Mouse (Mus musculus): Measurements from ENCODE around the gene Ubash3b. TPM values are rescaled to one million over a fixed set of nuclear protein-coding genes. Genes with fewer than 3 reads are reported as not detected.
A peak's percentile ranks its signal among the peaks of the same experiment; 100 is the strongest.

Ubash3b gene
- polyA plus RNA-seq, 1 experiment from 2014 or later: 5.7 TPM

- 15% methylated on average over 19 of the region's 19 CpGs for WGBS (ENCODE audit: insufficient replicate concordance)
- ATAC-seq (ENCODE audit: insufficient read depth): peak; percentile 83
- Histone ChIP-seq H3K27me3 (no peaks in the 10 kb centered on the region), H3K27ac (replicated peaks) (peak overlapping the region; percentile 86), H3K36me3 (replicated peaks) (no peaks in the 10 kb centered on the region), H3K4me1 (replicated peaks) (peaks cover 85% of the 10 kb centered on the region), H3K9me3 (replicated peaks) (no peaks in the 10 kb centered on the region), H3K9ac (0 out of 2 replicates have a peak overlapping the region, but pooled peaks have one; percentile 19), H3K4me3 (replicated peaks) (peak overlapping the region; percentile 44), H3K4me2 (peak overlapping the region; percentile 72)
Measured at GRCm38 (mm10) chr9:41073196-41074009, 88.1 kb downstream of the Ubash3b start.

GRCm38 (mm10) chr9:41072786-41073185 lies 88.7 kb downstream of the Ubash3b start:
- Histone ChIP-seq H3K36me3 (replicated peaks) (no peaks in the 10 kb centered on the region), H3K4me1 (replicated peaks) (peaks cover 82% of the 10 kb centered on the region), H3K4me2 (peak overlapping the region; percentile 72), H3K9me3 (replicated peaks) (no peaks in the 10 kb centered on the region), H3K9ac (0 out of 2 replicates have a peak overlapping the region, but pooled peaks have one; percentile 19), H3K27me3 (no peaks in the 10 kb centered on the region), H3K4me3 (replicated peaks) (peak overlapping the region; percentile 44), H3K27ac (replicated peaks) (peak overlapping the region; percentile 86)
- ATAC-seq (ENCODE audit: insufficient read depth): peak; percentile 70
- WGBS (ENCODE audit: insufficient replicate concordance): 9% methylated on average over 6 of the region's 6 CpGs

GRCm38 (mm10) chr9:41071906-41072511 lies 89.5 kb downstream of the Ubash3b start:
- peak overlapping the region; percentile 72 for H3K4me2 ChIP-seq
- H3K27ac ChIP-seq (replicated peaks): peak overlapping the region; percentile 86
- no peak overlapping the region for H3K9ac ChIP-seq
- H3K9me3 ChIP-seq (replicated peaks): no peaks in the 10 kb centered on the region
- H3K27me3 ChIP-seq: no peaks in the 10 kb centered on the region
- peaks cover 82% of the 10 kb centered on the region for H3K4me1 ChIP-seq (replicated peaks)
- no peak overlapping the region for H3K4me3 ChIP-seq (replicated peaks)
- no peak for ATAC-seq (ENCODE audit: insufficient read depth)
- WGBS (ENCODE audit: insufficient replicate concordance): 3% methylated on average over 3 of the region's 3 CpGs
- H3K36me3 ChIP-seq (replicated peaks): no peaks in the 10 kb centered on the region

- WGBS (ENCODE audit: insufficient replicate concordance): 17% methylated on average over 5 of the region's 5 CpGs
- H3K9me3 ChIP-seq (replicated peaks): no peaks in the 10 kb centered on the region
- no peak for ATAC-seq (ENCODE audit: insufficient read depth)
- peaks cover 74% of the 10 kb centered on the region for H3K4me1 ChIP-seq (replicated peaks)
- H3K36me3 ChIP-seq (replicated peaks): no peaks in the 10 kb centered on the region
- peak overlapping the region; percentile 62 for H3K27ac ChIP-seq (replicated peaks)
- no peak overlapping the region for H3K4me3 ChIP-seq (replicated peaks)
- no peaks in the 10 kb centered on the region for H3K27me3 ChIP-seq
- no peak overlapping the region for H3K4me2 ChIP-seq
- no peak overlapping the region for H3K9ac ChIP-seq
Measured at GRCm38 (mm10) chr9:41070761-41071181, 90.7 kb downstream of the Ubash3b start.

- Histone ChIP-seq H3K4me3 (replicated peaks) (no peak overlapping the region), H3K36me3 (replicated peaks) (no peaks in the 10 kb centered on the region), H3K27ac (replicated peaks) (peak overlapping the region; percentile 64), H3K9me3 (replicated peaks) (no peaks in the 10 kb centered on the region), H3K27me3 (no peaks in the 10 kb centered on the region), H3K4me2 (peak overlapping the region; percentile 16; the same call in 1 of the 2 replicates), H3K9ac (no peak overlapping the region), H3K4me1 (replicated peaks) (peaks cover 62% of the 10 kb centered on the region)
- no peak for ATAC-seq (ENCODE audit: insufficient read depth)
- 20% methylated on average over 5 of the region's 5 CpGs for WGBS (ENCODE audit: insufficient replicate concordance)
Measured at GRCm38 (mm10) chr9:41069509-41069908, 92.0 kb downstream of the Ubash3b start.

- 46% methylated on average over 5 of the region's 5 CpGs for WGBS (ENCODE audit: insufficient replicate concordance)
- Histone ChIP-seq H3K4me2 (no peak overlapping the region), H3K9ac (no peak overlapping the region), H3K4me3 (replicated peaks) (no peak overlapping the region), H3K9me3 (replicated peaks) (no peaks in the 10 kb centered on the region), H3K36me3 (replicated peaks) (no peaks in the 10 kb centered on the region), H3K27me3 (no peaks in the 10 kb centered on the region; the same call in 1 of the 2 replicates), H3K27ac (replicated peaks) (no peak overlapping the region), H3K4me1 (replicated peaks) (peaks cover 14% of the 10 kb centered on the region)
- ATAC-seq (ENCODE audit: insufficient read depth): no peak
Measured at GRCm38 (mm10) chr9:41061446-41061845, 100.1 kb downstream of the Ubash3b start.

GRCm38 (mm10) chr9:41060617-41061016 lies 100.9 kb downstream of the Ubash3b start:
- peaks cover 14% of the 10 kb centered on the region for H3K4me1 ChIP-seq (replicated peaks)
- H3K4me2 ChIP-seq: no peak overlapping the region
- no peaks in the 10 kb centered on the region for H3K9me3 ChIP-seq (replicated peaks)
- no peaks in the 10 kb centered on the region for H3K36me3 ChIP-seq (replicated peaks)
- H3K27me3 ChIP-seq: no peaks in the 10 kb centered on the region; the same call in 1 of the 2 replicates
- H3K27ac ChIP-seq (replicated peaks): no peak overlapping the region
- ATAC-seq (ENCODE audit: insufficient read depth): no peak
- 68% methylated on average over 6 of the region's 6 CpGs for WGBS (ENCODE audit: insufficient replicate concordance)
- H3K9ac ChIP-seq: no peak overlapping the region
- no peak overlapping the region for H3K4me3 ChIP-seq (replicated peaks)

- H3K27me3 ChIP-seq: no peaks in the 10 kb centered on the region; the same call in 1 of the 2 replicates
- no peak overlapping the region for H3K9ac ChIP-seq
- H3K9me3 ChIP-seq (replicated peaks): no peaks in the 10 kb centered on the region
- 9% methylated on average over 8 of the region's 8 CpGs for WGBS (ENCODE audit: insufficient replicate concordance)
- H3K4me1 ChIP-seq (replicated peaks): peaks cover 14% of the 10 kb centered on the region
- H3K36me3 ChIP-seq (replicated peaks): no peaks in the 10 kb centered on the region
- H3K27ac ChIP-seq (replicated peaks): no peak overlapping the region
- H3K4me2 ChIP-seq: no peak overlapping the region
- no peak overlapping the region for H3K4me3 ChIP-seq (replicated peaks)
- peak; percentile 62 for ATAC-seq (ENCODE audit: insufficient read depth)
Measured at GRCm38 (mm10) chr9:41058765-41059535, 102.5 kb downstream of the Ubash3b start.

GRCm38 (mm10) chr9:41054166-41054565 lies 107.3 kb downstream of the Ubash3b start:
- Histone ChIP-seq H3K36me3 (replicated peaks) (no peaks in the 10 kb centered on the region), H3K4me1 (replicated peaks) (peaks cover 35% of the 10 kb centered on the region), H3K9ac (no peak overlapping the region), H3K4me2 (no peak overlapping the region), H3K4me3 (replicated peaks) (no peak overlapping the region), H3K27ac (replicated peaks) (no peak overlapping the region), H3K9me3 (replicated peaks) (no peaks in the 10 kb centered on the region), H3K27me3 (no peaks in the 10 kb centered on the region)
- 76% methylated on average over 9 of the region's 9 CpGs for WGBS (ENCODE audit: insufficient replicate concordance)
- no peak for ATAC-seq (ENCODE audit: insufficient read depth)

- no peaks in the 10 kb centered on the region for H3K27me3 ChIP-seq
- no peaks in the 10 kb centered on the region for H3K36me3 ChIP-seq (replicated peaks)
- no peak overlapping the region for H3K4me2 ChIP-seq
- H3K9ac ChIP-seq: no peak overlapping the region
- H3K4me3 ChIP-seq (replicated peaks): no peak overlapping the region
- no peak overlapping the region for H3K27ac ChIP-seq (replicated peaks)
- no peak for ATAC-seq (ENCODE audit: insufficient read depth)
- H3K4me1 ChIP-seq (replicated peaks): peaks cover 37% of the 10 kb centered on the region
- no peaks in the 10 kb centered on the region for H3K9me3 ChIP-seq (replicated peaks)
- 38% methylated on average over 4 of the region's 4 CpGs for WGBS (ENCODE audit: insufficient replicate concordance)
Measured at GRCm38 (mm10) chr9:41053478-41053877, 108.0 kb downstream of the Ubash3b start.
